Mouse (Mus musculus): Measurements from ENCODE around the gene Ush1c. TPM values are rescaled to one million over a fixed set of nuclear protein-coding genes. Genes with fewer than 3 reads are reported as not detected.

Ush1c gene
- 2.0 and 2.5 TPM in 2 replicates for polyA plus RNA-seq (2016; fragmentation: Nextera tagmentation; extraction: Ambion mirVana)

- Histone ChIP-seq H3K9me3 (no peaks in the 10 kb centered on the region), H3K36me3 (no peaks in the 10 kb centered on the region), H3K4me2 (replicated peaks) (no peak within 1 kb of the TSS), H3K4me1 (peaks cover 17% of the 10 kb centered on the region), H3K4me3 (no peak within 1 kb of the TSS), H3K27ac (replicated peaks) (no peak within 1 kb of the TSS), H3K27me3 (peaks cover 18% of the 10 kb centered on the region), H3K9ac (replicated peaks) (no peak within 1 kb of the TSS)
- 24% methylated on average over 10 of the region's 10 CpGs for WGBS
- no peak for ATAC-seq (ENCODE audit: low FRiP score, low read depth)
Observed at GRCm38 (mm10) chr7:46238346-46238745, at the start of gene Ush1c. TSS of gene Ush1c (minus strand) at chr7:46238503.

- Histone ChIP-seq H3K9ac (replicated peaks) (no peak overlapping the region), H3K4me2 (replicated peaks) (no peak overlapping the region), H3K36me3 (no peaks in the 10 kb centered on the region), H3K4me3 (no peak overlapping the region), H3K27ac (replicated peaks) (no peak overlapping the region), H3K4me1 (no peaks in the 10 kb centered on the region; the same call in 1 of the 2 replicates), H3K27me3 (peaks cover 22% of the 10 kb centered on the region; the same call in 1 of the 2 replicates), H3K9me3 (no peaks in the 10 kb centered on the region)
- no peak for ATAC-seq (ENCODE audit: low FRiP score, low read depth)
- 23% methylated on average over 8 of the region's 8 CpGs for WGBS
Observed at GRCm38 (mm10) chr7:46287051-46287450, 48.7 kb upstream of the Ush1c start.

- Histone ChIP-seq H3K4me3 (no peak overlapping the region), H3K9me3 (no peaks in the 10 kb centered on the region), H3K4me1 (no peaks in the 10 kb centered on the region; the same call in 1 of the 2 replicates), H3K27ac (replicated peaks) (no peak overlapping the region), H3K4me2 (replicated peaks) (no peak overlapping the region), H3K9ac (replicated peaks) (no peak overlapping the region), H3K36me3 (no peaks in the 10 kb centered on the region), H3K27me3 (peaks cover 27% of the 10 kb centered on the region; the same call in 1 of the 2 replicates)
- ATAC-seq (ENCODE audit: low FRiP score, low read depth): no peak
- WGBS: 88% methylated on average over 4 of the region's 4 CpGs
Observed at GRCm38 (mm10) chr7:46286391-46286790, 48.1 kb upstream of the Ush1c start.

GRCm38 (mm10) chr7:46285161-46285839, 47.0 kb upstream of the Ush1c start:
- Histone ChIP-seq H3K9ac (replicated peaks) (no peak overlapping the region), H3K9me3 (no peaks in the 10 kb centered on the region), H3K4me1 (no peaks in the 10 kb centered on the region; the same call in 1 of the 2 replicates), H3K27ac (replicated peaks) (no peak overlapping the region), H3K27me3 (peaks cover 27% of the 10 kb centered on the region; the same call in 1 of the 2 replicates), H3K4me2 (replicated peaks) (no peak overlapping the region), H3K4me3 (no peak overlapping the region), H3K36me3 (no peaks in the 10 kb centered on the region)
- WGBS: 87% methylated on average over 12 of the region's 12 CpGs
- no peak for ATAC-seq (ENCODE audit: low FRiP score, low read depth)

- H3K4me3 ChIP-seq: no peak overlapping the region
- no peak for ATAC-seq (ENCODE audit: low FRiP score, low read depth)
- H3K9ac ChIP-seq (replicated peaks): no peak overlapping the region
- peaks cover 29% of the 10 kb centered on the region; the same call in 1 of the 2 replicates for H3K27me3 ChIP-seq
- no peaks in the 10 kb centered on the region for H3K36me3 ChIP-seq
- no peaks in the 10 kb centered on the region; the same call in 1 of the 2 replicates for H3K4me1 ChIP-seq
- WGBS: 85% methylated on average over 10 of the region's 10 CpGs
- no peaks in the 10 kb centered on the region for H3K9me3 ChIP-seq
- no peak overlapping the region for H3K4me2 ChIP-seq (replicated peaks)
- H3K27ac ChIP-seq (replicated peaks): no peak overlapping the region
Observed at GRCm38 (mm10) chr7:46283681-46284080, 45.4 kb upstream of the Ush1c start.

GRCm38 (mm10) chr7:46282276-46282675, 44.0 kb upstream of the Ush1c start:
- no peaks in the 10 kb centered on the region for H3K9me3 ChIP-seq
- H3K9ac ChIP-seq (replicated peaks): no peak overlapping the region
- peaks cover 19% of the 10 kb centered on the region; the same call in 1 of the 2 replicates for H3K27me3 ChIP-seq
- no peaks in the 10 kb centered on the region; the same call in 1 of the 2 replicates for H3K4me1 ChIP-seq
- no peak overlapping the region for H3K4me3 ChIP-seq
- H3K4me2 ChIP-seq (replicated peaks): no peak overlapping the region
- no peak overlapping the region for H3K27ac ChIP-seq (replicated peaks)
- H3K36me3 ChIP-seq: no peaks in the 10 kb centered on the region
- WGBS: 72% methylated on average over 7 of the region's 7 CpGs
- no peak for ATAC-seq (ENCODE audit: low FRiP score, low read depth)

GRCm38 (mm10) chr7:46280896-46281295, 42.6 kb upstream of the Ush1c start:
- no peaks in the 10 kb centered on the region; the same call in 1 of the 2 replicates for H3K4me1 ChIP-seq
- H3K27me3 ChIP-seq: peaks cover 19% of the 10 kb centered on the region; the same call in 1 of the 2 replicates
- H3K4me2 ChIP-seq (replicated peaks): no peak overlapping the region
- no peak for ATAC-seq (ENCODE audit: low FRiP score, low read depth)
- H3K27ac ChIP-seq (replicated peaks): no peak overlapping the region
- H3K9me3 ChIP-seq: no peaks in the 10 kb centered on the region
- no peak overlapping the region for H3K9ac ChIP-seq (replicated peaks)
- no peaks in the 10 kb centered on the region for H3K36me3 ChIP-seq
- H3K4me3 ChIP-seq: no peak overlapping the region

- 19% methylated on average over 6 of the region's 6 CpGs for WGBS
- no peaks in the 10 kb centered on the region; the same call in 1 of the 2 replicates for H3K4me1 ChIP-seq
- no peak overlapping the region for H3K27ac ChIP-seq (replicated peaks)
- H3K27me3 ChIP-seq: peaks cover 19% of the 10 kb centered on the region; the same call in 1 of the 2 replicates
- H3K4me2 ChIP-seq (replicated peaks): no peak overlapping the region
- no peak overlapping the region for H3K9ac ChIP-seq (replicated peaks)
- H3K4me3 ChIP-seq: no peak overlapping the region
- H3K9me3 ChIP-seq: no peaks in the 10 kb centered on the region
- H3K36me3 ChIP-seq: no peaks in the 10 kb centered on the region
- ATAC-seq (ENCODE audit: low FRiP score, low read depth): no peak
Observed at GRCm38 (mm10) chr7:46279946-46280345, 41.6 kb upstream of the Ush1c start.

GRCm38 (mm10) chr7:46276156-46276555, 37.9 kb upstream of the Ush1c start:
- 62% methylated on average over 5 of the region's 5 CpGs for WGBS
- Histone ChIP-seq H3K4me3 (no peak overlapping the region), H3K9me3 (no peaks in the 10 kb centered on the region), H3K4me2 (replicated peaks) (no peak overlapping the region), H3K27me3 (peaks cover 4% of the 10 kb centered on the region; the same call in 1 of the 2 replicates), H3K36me3 (no peaks in the 10 kb centered on the region), H3K9ac (replicated peaks) (no peak overlapping the region), H3K4me1 (no peaks in the 10 kb centered on the region), H3K27ac (replicated peaks) (no peak overlapping the region)
- ATAC-seq (ENCODE audit: low FRiP score, low read depth): no peak

- Histone ChIP-seq H3K9ac (replicated peaks) (no peak overlapping the region), H3K4me3 (no peak overlapping the region), H3K27me3 (no peaks in the 10 kb centered on the region), H3K4me1 (no peaks in the 10 kb centered on the region), H3K4me2 (replicated peaks) (no peak overlapping the region), H3K36me3 (no peaks in the 10 kb centered on the region), H3K27ac (replicated peaks) (no peak overlapping the region), H3K9me3 (no peaks in the 10 kb centered on the region)
- 73% methylated on average over 4 of the region's 4 CpGs for WGBS
- no peak for ATAC-seq (ENCODE audit: low FRiP score, low read depth)
Observed at GRCm38 (mm10) chr7:46251841-46252240, 13.5 kb upstream of the Ush1c start.

- 91% methylated on average over 3 of the region's 3 CpGs for WGBS
- Histone ChIP-seq H3K36me3 (no peaks in the 10 kb centered on the region), H3K27ac (replicated peaks) (no peak overlapping the region), H3K27me3 (no peaks in the 10 kb centered on the region), H3K4me1 (no peaks in the 10 kb centered on the region), H3K4me3 (no peak overlapping the region), H3K9me3 (no peaks in the 10 kb centered on the region), H3K4me2 (replicated peaks) (no peak overlapping the region), H3K9ac (replicated peaks) (no peak overlapping the region)
- ATAC-seq (ENCODE audit: low FRiP score, low read depth): no peak
Observed at GRCm38 (mm10) chr7:46247606-46248005, 9.3 kb upstream of the Ush1c start.

GRCm38 (mm10) chr7:46246876-46247275, 8.6 kb upstream of the Ush1c start:
- no peaks in the 10 kb centered on the region for H3K36me3 ChIP-seq
- no peaks in the 10 kb centered on the region for H3K9me3 ChIP-seq
- H3K27ac ChIP-seq (replicated peaks): no peak overlapping the region
- H3K4me1 ChIP-seq: no peaks in the 10 kb centered on the region
- no peak for ATAC-seq (ENCODE audit: low FRiP score, low read depth)
- H3K4me2 ChIP-seq (replicated peaks): no peak overlapping the region
- H3K4me3 ChIP-seq: no peak overlapping the region
- H3K9ac ChIP-seq (replicated peaks): no peak overlapping the region
- H3K27me3 ChIP-seq: no peaks in the 10 kb centered on the region

All from midbrain, embryonic 12.5 days (tissue).